Comparison of ENCODE assay signal across 8 mouse cellular contexts in the genomic region with DNA sequence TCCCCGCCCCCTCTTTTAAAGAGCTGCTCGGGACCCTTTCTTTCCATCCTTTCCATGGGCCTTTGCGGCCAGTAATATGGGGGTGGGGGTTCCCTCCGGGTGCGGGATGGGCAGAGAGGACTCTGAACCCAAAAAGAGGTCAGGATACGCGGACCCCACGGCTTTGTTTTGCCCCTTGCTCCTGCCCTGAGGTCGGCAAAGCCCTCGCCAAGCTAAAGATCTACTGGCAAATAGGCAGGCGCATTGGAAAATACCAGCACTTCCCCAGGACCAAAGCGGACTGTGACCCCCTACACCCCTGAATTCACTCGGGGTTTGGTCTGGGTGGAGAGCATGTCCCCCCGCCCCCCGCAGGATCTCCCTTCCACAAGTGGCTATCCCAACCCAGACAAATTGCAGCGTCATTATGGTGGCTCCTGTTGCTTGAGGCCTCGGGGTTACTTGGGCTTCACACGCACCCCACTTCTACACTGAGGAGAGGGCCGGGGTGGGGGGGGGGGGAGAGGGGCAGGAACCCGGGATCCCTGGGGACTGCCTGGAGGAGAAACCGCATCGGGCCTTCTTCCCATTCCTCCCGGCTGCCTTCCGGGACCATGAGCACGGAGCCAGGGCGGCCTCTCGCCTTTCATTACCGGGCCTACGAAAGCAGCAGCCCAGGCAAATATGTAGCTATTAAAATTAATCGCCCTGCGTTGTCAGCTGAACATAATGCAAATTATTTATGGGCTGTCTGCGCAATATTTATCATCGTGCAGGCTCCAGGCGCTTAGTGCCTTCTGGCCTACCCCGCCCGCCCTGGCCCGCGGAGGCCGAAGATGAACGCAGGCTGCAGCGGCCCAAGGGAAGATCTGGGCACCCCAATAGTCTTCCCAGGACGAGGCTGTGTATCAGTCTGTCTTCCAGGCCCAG. TPM values are rescaled to one million over a fixed set of nuclear protein-coding genes. Genes with fewer than 3 reads are reported as not detected.
DNase-seq lines count a peak whose midpoint lies in the region; ATAC-seq lines count a peak whose summit lies in the region.

No protein-coding gene starts in this region.

- H3K4me1 ChIP-seq in heart, embryonic 12.5 days (replicated peaks): peaks cover 51% of the 10 kb centered on the region
- H3K4me1 ChIP-seq in hindbrain, embryonic 10.5 days (replicated peaks): peaks cover 67% of the 10 kb centered on the region

- peak overlapping the region; percentile 42 for H3K4me3 ChIP-seq in heart, embryonic 12.5 days
- peak overlapping the region; percentile 43 for H3K4me3 ChIP-seq in hindbrain, embryonic 10.5 days

- no peak overlapping the region for H3K27ac ChIP-seq in heart, embryonic 12.5 days (ENCODE audit: poor library complexity, severe bottlenecking)
- peak overlapping the region; percentile 77 for H3K27ac ChIP-seq in hindbrain, embryonic 10.5 days

- peaks cover 77% of the 10 kb centered on the region for H3K27me3 ChIP-seq in heart, embryonic 12.5 days (replicated peaks)
- peaks cover 94% of the 10 kb centered on the region for H3K27me3 ChIP-seq in hindbrain, embryonic 10.5 days (ENCODE audit: insufficient read depth, poor library complexity, severe bottlenecking)

- H3K36me3 ChIP-seq in heart, embryonic 12.5 days: no peaks in the 10 kb centered on the region
- H3K36me3 ChIP-seq in hindbrain, embryonic 10.5 days: no peaks in the 10 kb centered on the region

- H3K9me3 ChIP-seq in heart, embryonic 12.5 days (replicated peaks): no peaks in the 10 kb centered on the region
- no peaks in the 10 kb centered on the region for H3K9me3 ChIP-seq in hindbrain, embryonic 10.5 days

- H3K4me2 ChIP-seq in heart, embryonic 12.5 days: peak overlapping the region; percentile 74

- no peak for DNase-seq in heart, adult 9 months (ENCODE audit: low spot score in 2 of 2)
- DNase-seq in MN1 (ENCODE audit: low spot score): peak; percentile 34
- no peak for DNase-seq in hindbrain, embryonic 10.5 days (ENCODE audit: low spot score)
- DNase-seq in right cerebral cortex, postnatal 25 days: no peak
- no peak for DNase-seq in left cerebral cortex, adult 8-10 months (ENCODE audit: low spot score in 2 of 2)

- peak; percentile 72 for ATAC-seq in heart, embryonic 12.5 days (ENCODE audit: insufficient number of reproducible peaks, low FRiP score)
- peak; percentile 37; the same call in 1 of the 2 replicates for ATAC-seq in megakaryocyte-erythroid progenitor cell, adult 5-6 weeks (replicated peaks; ENCODE audit: low FRiP score, low TSS enrichment, poor library complexity, severe bottlenecking)
- ATAC-seq in frontal cortex, adult (ENCODE audit: low TSS enrichment): no peak

- peak overlapping the region; percentile 63 for H3K9ac ChIP-seq in heart, embryonic 12.5 days

- WGBS in heart, embryonic 12.5 days: 19% methylated on average over 38 of the region's 42 CpGs
- WGBS in hindbrain, embryonic 10.5 days: 7% methylated on average over 41 of the region's 42 CpGs

RNA-seq across cellular contexts. Expression of a gene that starts 7.9 kb away (rescaled TPM):
- 20.3 and 23.4 TPM in 2 replicates for polyA plus RNA-seq in heart, embryonic 12.5 days (2016; fragmentation: Nextera tagmentation; extraction: Ambion mirVana)
- polyA plus RNA-seq in hindbrain, embryonic 10.5 days (2016; fragmentation: Nextera tagmentation; extraction: Ambion mirVana): 20.0 and 20.7 TPM in 2 replicates
- total RNA-seq in megakaryocyte-erythroid progenitor cell, adult 5-6 weeks (2014; fragmentation: Nextera tagmentation): 35.6 and 39.2 TPM in 2 replicates
- 27.5 and 28.9 TPM in 2 replicates for total RNA-seq in megakaryocyte-erythroid progenitor cell, adult 5-6 weeks (2017)
- total RNA-seq in left cerebral cortex, adult 8-10 months (2022): 10 to 100 TPM; 27.1 to 32.2 (median 27.4) TPM
